Mouse (Mus musculus): ENCODE data around the gene Magi3.

The Magi3 gene

GRCm38 (mm10) chr3:104109478-104109877, 110.7 kb downstream of the Magi3 start:
- TF ChIP-seq POU5F1 (IDR thresholded peaks at IDR 0.05; ENCODE audit: borderline replicate concordance, low read length) (no peak), NANOG (IDR thresholded peaks at IDR 0.05; ENCODE audit: borderline replicate concordance, low read length) (no peak), CTCF (conservative IDR thresholded peaks at IDR 0.05; ENCODE audit: low read length) (no peak)
- Histone ChIP-seq H3K27me3 (ENCODE audit: insufficient read depth, low read length) (no peaks in the 10 kb centered on the region), H3K9me3 (ENCODE audit: low read length) (no peaks in the 10 kb centered on the region), H3K4me3 (replicated peaks; ENCODE audit: low read length) (no peak overlapping the region), H3K36me3 (ENCODE audit: insufficient read depth, low read length) (no peaks in the 10 kb centered on the region), H3K4me1 (replicated peaks; ENCODE audit: low read depth, low read length) (no peaks in the 10 kb centered on the region)

- Histone ChIP-seq H3K36me3 (ENCODE audit: insufficient read depth, low read length) (no peaks in the 10 kb centered on the region), H3K9me3 (ENCODE audit: low read length) (no peaks in the 10 kb centered on the region), H3K4me3 (replicated peaks; ENCODE audit: low read length) (no peak overlapping the region), H3K27me3 (ENCODE audit: insufficient read depth, low read length) (no peaks in the 10 kb centered on the region), H3K4me1 (replicated peaks; ENCODE audit: low read depth, low read length) (no peaks in the 10 kb centered on the region)
- TF ChIP-seq CTCF (conservative IDR thresholded peaks at IDR 0.05; ENCODE audit: low read length) (peak; percentile 61), POU5F1 (IDR thresholded peaks at IDR 0.05; ENCODE audit: borderline replicate concordance, low read length) (no peak), NANOG (IDR thresholded peaks at IDR 0.05; ENCODE audit: borderline replicate concordance, low read length) (no peak)
Observed at GRCm38 (mm10) chr3:104104942-104105341, 115.2 kb downstream of the Magi3 start.

- TF ChIP-seq CTCF (conservative IDR thresholded peaks at IDR 0.05; ENCODE audit: low read length) (no peak), POU5F1 (IDR thresholded peaks at IDR 0.05; ENCODE audit: borderline replicate concordance, low read length) (no peak), NANOG (IDR thresholded peaks at IDR 0.05; ENCODE audit: borderline replicate concordance, low read length) (no peak)
- no peaks in the 10 kb centered on the region for H3K27me3 ChIP-seq (ENCODE audit: insufficient read depth, low read length)
- H3K9me3 ChIP-seq (ENCODE audit: low read length) = no peaks in the 10 kb centered on the region
- no peaks in the 10 kb centered on the region for H3K4me1 ChIP-seq (replicated peaks; ENCODE audit: low read depth, low read length)
- H3K4me3 ChIP-seq (replicated peaks; ENCODE audit: low read length) = no peak overlapping the region
- no peaks in the 10 kb centered on the region for H3K36me3 ChIP-seq (ENCODE audit: insufficient read depth, low read length)
Observed at GRCm38 (mm10) chr3:104101721-104102120, 118.5 kb downstream of the Magi3 start.

- TF ChIP-seq NANOG (IDR thresholded peaks at IDR 0.05; ENCODE audit: borderline replicate concordance, low read length) (no peak), POU5F1 (IDR thresholded peaks at IDR 0.05; ENCODE audit: borderline replicate concordance, low read length) (no peak), CTCF (conservative IDR thresholded peaks at IDR 0.05; ENCODE audit: low read length) (no peak)
- H3K4me3 ChIP-seq (replicated peaks; ENCODE audit: low read length) = no peak overlapping the region
- no peaks in the 10 kb centered on the region for H3K27me3 ChIP-seq (ENCODE audit: insufficient read depth, low read length)
- no peaks in the 10 kb centered on the region for H3K4me1 ChIP-seq (replicated peaks; ENCODE audit: low read depth, low read length)
- H3K9me3 ChIP-seq (ENCODE audit: low read length) = no peaks in the 10 kb centered on the region
- H3K36me3 ChIP-seq (ENCODE audit: insufficient read depth, low read length) = no peaks in the 10 kb centered on the region
Observed at GRCm38 (mm10) chr3:104101249-104101648, 118.9 kb downstream of the Magi3 start.

GRCm38 (mm10) chr3:104095936-104096335, 124.2 kb downstream of the Magi3 start:
- no peaks in the 10 kb centered on the region for H3K4me1 ChIP-seq (replicated peaks; ENCODE audit: low read depth, low read length)
- TF ChIP-seq NANOG (IDR thresholded peaks at IDR 0.05; ENCODE audit: borderline replicate concordance, low read length) (no peak), CTCF (conservative IDR thresholded peaks at IDR 0.05; ENCODE audit: low read length) (no peak), POU5F1 (IDR thresholded peaks at IDR 0.05; ENCODE audit: borderline replicate concordance, low read length) (no peak)

GRCm38 (mm10) chr3:104094646-104095045, 125.5 kb downstream of the Magi3 start:
- TF ChIP-seq NANOG (IDR thresholded peaks at IDR 0.05; ENCODE audit: borderline replicate concordance, low read length) (no peak), CTCF (conservative IDR thresholded peaks at IDR 0.05; ENCODE audit: low read length) (peak; percentile 15; the same call in 1 of the 2 replicates)
- no peaks in the 10 kb centered on the region for H3K36me3 ChIP-seq (ENCODE audit: insufficient read depth, low read length)
- no peaks in the 10 kb centered on the region for H3K9me3 ChIP-seq (ENCODE audit: low read length)
- H3K4me3 ChIP-seq (replicated peaks; ENCODE audit: low read length) = no peak overlapping the region
- H3K4me1 ChIP-seq (replicated peaks; ENCODE audit: low read depth, low read length) = no peaks in the 10 kb centered on the region; the same call in 1 of the 2 replicates
- H3K27me3 ChIP-seq (ENCODE audit: insufficient read depth, low read length) = no peaks in the 10 kb centered on the region

More at GRCm38 (mm10) chr3:104095936-104096335, 124.2 kb downstream of the Magi3 start:
- H3K9me3 ChIP-seq (ENCODE audit: low read length) = no peaks in the 10 kb centered on the region
- H3K4me3 ChIP-seq (replicated peaks; ENCODE audit: low read length) = no peak overlapping the region
- H3K27me3 ChIP-seq (ENCODE audit: insufficient read depth, low read length) = no peaks in the 10 kb centered on the region
- no peaks in the 10 kb centered on the region for H3K36me3 ChIP-seq (ENCODE audit: insufficient read depth, low read length)

GRCm38 (mm10) chr3:104092759-104093158, 127.4 kb downstream of the Magi3 start:
- H3K4me1 ChIP-seq (replicated peaks; ENCODE audit: low read depth, low read length) = peaks cover 4% of the 10 kb centered on the region
- H3K9me3 ChIP-seq (ENCODE audit: low read length) = no peaks in the 10 kb centered on the region
- TF ChIP-seq POU5F1 (IDR thresholded peaks at IDR 0.05; ENCODE audit: borderline replicate concordance, low read length) (no peak), CTCF (conservative IDR thresholded peaks at IDR 0.05; ENCODE audit: low read length) (no peak), NANOG (IDR thresholded peaks at IDR 0.05; ENCODE audit: borderline replicate concordance, low read length) (no peak)
- H3K27me3 ChIP-seq (ENCODE audit: insufficient read depth, low read length) = no peaks in the 10 kb centered on the region
- no peaks in the 10 kb centered on the region for H3K36me3 ChIP-seq (ENCODE audit: insufficient read depth, low read length)
- no peak overlapping the region for H3K4me3 ChIP-seq (replicated peaks; ENCODE audit: low read length)

GRCm38 (mm10) chr3:104082031-104082430, 138.1 kb downstream of the Magi3 start:
- H3K4me1 ChIP-seq (replicated peaks; ENCODE audit: low read depth, low read length) = no peaks in the 10 kb centered on the region
- TF ChIP-seq NANOG (IDR thresholded peaks at IDR 0.05; ENCODE audit: borderline replicate concordance, low read length) (no peak), CTCF (conservative IDR thresholded peaks at IDR 0.05; ENCODE audit: low read length) (no peak), POU5F1 (IDR thresholded peaks at IDR 0.05; ENCODE audit: borderline replicate concordance, low read length) (no peak)
- no peaks in the 10 kb centered on the region for H3K36me3 ChIP-seq (ENCODE audit: insufficient read depth, low read length)
- no peaks in the 10 kb centered on the region for H3K27me3 ChIP-seq (ENCODE audit: insufficient read depth, low read length)
- no peaks in the 10 kb centered on the region for H3K9me3 ChIP-seq (ENCODE audit: low read length)
- H3K4me3 ChIP-seq (replicated peaks; ENCODE audit: low read length) = no peak overlapping the region

GRCm38 (mm10) chr3:104078725-104079124, 141.4 kb downstream of the Magi3 start:
- Histone ChIP-seq H3K9me3 (ENCODE audit: low read length) (no peaks in the 10 kb centered on the region), H3K4me3 (replicated peaks; ENCODE audit: low read length) (no peak overlapping the region), H3K4me1 (replicated peaks; ENCODE audit: low read depth, low read length) (no peaks in the 10 kb centered on the region), H3K36me3 (ENCODE audit: insufficient read depth, low read length) (no peaks in the 10 kb centered on the region), H3K27me3 (ENCODE audit: insufficient read depth, low read length) (no peaks in the 10 kb centered on the region)
- TF ChIP-seq POU5F1 (IDR thresholded peaks at IDR 0.05; ENCODE audit: borderline replicate concordance, low read length) = no peak
- TF ChIP-seq CTCF (conservative IDR thresholded peaks at IDR 0.05; ENCODE audit: low read length) = peak; percentile 31
- TF ChIP-seq NANOG (IDR thresholded peaks at IDR 0.05; ENCODE audit: borderline replicate concordance, low read length) = no peak
